Mouse (Mus musculus): ENCODE results near the gene Cdk15. TPM values are rescaled to one million over a fixed set of nuclear protein-coding genes. Genes with fewer than 3 reads are reported as not detected.

The Cdk15 gene
- polyA plus RNA-seq (2015; fragmentation: Nextera tagmentation; extraction: Ambion mirVana) = 0.57 and 1.1 TPM in 2 replicates

DNA sequence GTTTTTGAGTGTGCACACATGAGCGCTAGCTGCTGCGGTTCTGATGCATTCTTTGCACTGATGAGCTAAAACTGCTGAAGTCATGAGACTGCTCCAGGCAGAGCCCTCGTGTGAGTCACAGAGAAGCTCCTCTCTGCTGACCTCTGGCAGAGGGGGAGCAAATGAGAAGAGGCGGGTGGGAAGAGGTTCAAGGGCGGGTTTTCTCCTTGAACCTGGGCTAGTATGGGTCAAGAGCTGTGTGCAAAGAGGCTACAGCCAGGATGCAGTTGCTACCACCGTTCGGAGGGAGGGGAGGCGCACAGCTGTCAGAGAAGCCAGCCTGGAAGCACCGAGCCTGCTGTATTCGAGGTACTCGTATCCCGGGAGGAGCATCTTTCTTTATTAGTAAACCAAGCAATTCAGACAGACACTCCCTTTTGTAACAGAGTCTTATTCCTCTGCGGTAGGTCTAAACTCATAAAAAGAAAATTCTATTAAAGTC is at the start of gene Cdk15:
Gene Cdk15 (plus strand): TSS at position 156 of the 481 bp plus-strand sequence.
- Histone ChIP-seq H3K27ac (no peak within 1 kb of the TSS), H3K36me3 (no peaks in the 10 kb centered on the region), H3K4me2 (replicated peaks) (peak within 1 kb of the TSS; percentile 13), H3K4me1 (replicated peaks) (peaks cover 21% of the 10 kb centered on the region), H3K27me3 (peaks cover 9% of the 10 kb centered on the region), H3K9ac (replicated peaks) (no peak within 1 kb of the TSS; the same call in 1 of the 2 replicates), H3K4me3 (replicated peaks) (no peak within 1 kb of the TSS), H3K9me3 (no peaks in the 10 kb centered on the region)
- WGBS = 15% methylated on average over 13 of the region's 13 CpGs
- peak; percentile 64; the same call in 1 of the 2 replicates for ATAC-seq

DNA sequence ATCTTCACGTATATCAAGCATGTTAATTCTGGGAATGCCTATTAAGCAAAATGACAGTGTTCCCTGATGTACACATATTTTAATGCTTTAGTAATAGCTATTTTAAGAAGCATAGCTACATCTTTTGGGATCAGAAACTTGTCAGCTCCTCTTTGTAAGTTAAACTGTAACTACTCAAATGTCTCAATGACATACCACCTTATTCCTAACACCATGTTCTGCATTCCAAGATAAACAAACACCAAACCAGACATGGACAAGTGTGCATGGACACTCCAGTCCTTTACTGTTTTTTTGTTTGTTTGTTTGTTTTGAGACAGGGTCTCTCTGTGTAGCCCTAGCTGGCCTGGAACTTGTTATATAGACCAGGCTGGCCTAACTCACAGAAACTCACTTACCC is 48.4 kb upstream of the Cdk15 start:
- Histone ChIP-seq H3K4me2 (replicated peaks) (no peak overlapping the region), H3K9me3 (no peaks in the 10 kb centered on the region), H3K4me1 (replicated peaks) (no peaks in the 10 kb centered on the region), H3K4me3 (replicated peaks) (no peak overlapping the region), H3K9ac (replicated peaks) (no peak overlapping the region), H3K27me3 (no peaks in the 10 kb centered on the region), H3K27ac (no peak overlapping the region), H3K36me3 (peaks cover 28% of the 10 kb centered on the region)
- WGBS = 97% methylated on average over 1 of the region's 1 CpGs
- ATAC-seq = no peak

DNA sequence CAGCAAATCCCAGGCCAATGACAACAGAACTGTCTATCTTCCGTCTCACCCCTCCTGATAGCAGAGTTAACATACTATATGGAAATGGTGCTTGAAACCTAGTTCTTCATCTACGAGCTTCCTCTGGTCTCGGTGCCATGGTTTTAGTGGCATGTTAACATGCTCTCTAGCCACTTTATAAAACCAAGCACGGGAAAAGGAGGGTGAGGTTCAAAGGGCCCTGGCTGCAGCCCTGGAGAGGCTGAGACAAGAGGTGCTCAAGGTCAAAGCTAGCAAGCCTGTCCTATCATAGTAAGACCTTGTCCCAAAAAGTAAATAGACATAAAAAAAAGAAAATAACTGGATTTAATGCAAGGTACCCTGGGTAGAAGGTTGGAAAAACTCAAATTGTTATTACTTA is 45.1 kb upstream of the Cdk15 start:
- 86% methylated on average over 4 of the region's 4 CpGs for WGBS
- Histone ChIP-seq H3K4me1 (replicated peaks) (no peaks in the 10 kb centered on the region), H3K4me2 (replicated peaks) (no peak overlapping the region), H3K27ac (no peak overlapping the region), H3K27me3 (no peaks in the 10 kb centered on the region), H3K9ac (replicated peaks) (no peak overlapping the region), H3K9me3 (no peaks in the 10 kb centered on the region), H3K4me3 (replicated peaks) (no peak overlapping the region), H3K36me3 (peaks cover 42% of the 10 kb centered on the region)
- no peak for ATAC-seq

DNA sequence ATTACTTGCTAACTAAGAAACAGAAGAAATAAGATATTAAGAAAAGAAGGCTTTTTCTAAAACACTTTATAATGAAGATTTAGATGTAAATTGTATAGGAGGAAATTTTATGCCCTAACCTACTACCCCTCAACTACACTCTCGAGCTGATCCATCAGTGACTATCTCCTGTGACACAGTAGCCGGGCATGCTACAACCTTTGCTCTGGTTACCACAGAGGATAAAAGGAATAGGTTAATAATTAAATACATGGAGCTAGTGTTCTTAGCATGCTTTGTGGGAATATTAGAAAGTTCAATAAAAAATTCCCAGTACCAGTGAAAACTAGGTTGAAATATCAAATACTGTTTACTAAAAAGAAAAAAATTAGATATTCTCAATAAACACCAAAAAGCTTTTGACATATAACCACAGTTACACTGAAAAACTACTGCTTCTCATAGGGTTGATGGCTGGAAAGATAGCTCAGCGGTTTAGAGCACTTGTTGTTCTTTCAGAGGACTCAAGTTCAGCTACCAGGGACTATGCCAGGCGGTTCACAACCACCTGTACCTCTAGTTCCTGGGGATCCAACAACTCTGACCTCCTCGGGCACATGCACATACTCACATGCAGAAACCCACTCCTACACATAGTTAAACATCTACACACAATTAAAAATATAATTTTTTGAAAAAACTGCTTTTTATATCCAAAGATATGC is 44.5 kb upstream of the Cdk15 start:
- WGBS = 90% methylated on average over 5 of the region's 5 CpGs
- Histone ChIP-seq H3K27me3 (no peaks in the 10 kb centered on the region), H3K4me3 (replicated peaks) (no peak overlapping the region), H3K9me3 (no peaks in the 10 kb centered on the region), H3K4me2 (replicated peaks) (no peak overlapping the region), H3K9ac (replicated peaks) (no peak overlapping the region), H3K27ac (no peak overlapping the region), H3K36me3 (peaks cover 41% of the 10 kb centered on the region), H3K4me1 (replicated peaks) (no peaks in the 10 kb centered on the region)
- no peak for ATAC-seq

DNA sequence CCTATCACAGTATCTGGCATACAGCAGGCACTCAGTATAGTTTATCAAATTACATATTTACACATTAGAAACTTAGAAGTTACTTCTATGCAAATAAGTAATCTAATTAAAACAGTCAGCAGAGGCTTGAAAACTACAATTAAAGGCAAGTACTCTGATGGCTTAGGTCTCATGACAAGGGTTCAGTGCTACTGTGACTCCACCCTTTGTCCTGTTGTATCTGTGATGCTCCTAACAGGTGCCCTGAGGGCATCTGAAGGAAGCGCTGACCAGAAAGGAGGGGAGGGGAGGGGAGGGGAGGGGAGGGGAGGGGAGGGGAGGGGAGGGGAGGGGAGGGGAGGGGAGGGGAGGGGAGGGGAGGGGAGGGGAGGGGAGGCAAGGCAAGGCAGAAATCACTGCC is 43.8 kb upstream of the Cdk15 start:
- peaks cover 44% of the 10 kb centered on the region for H3K36me3 ChIP-seq
- no peaks in the 10 kb centered on the region for H3K27me3 ChIP-seq
- no peak overlapping the region for H3K27ac ChIP-seq
- no peak overlapping the region for H3K4me2 ChIP-seq (replicated peaks)
- ATAC-seq = no peak
- H3K9ac ChIP-seq (replicated peaks) = no peak overlapping the region
- no peaks in the 10 kb centered on the region for H3K9me3 ChIP-seq
- H3K4me1 ChIP-seq (replicated peaks) = no peaks in the 10 kb centered on the region
- 60% methylated on average over 1 of the region's 1 CpGs for WGBS
- no peak overlapping the region for H3K4me3 ChIP-seq (replicated peaks)

DNA sequence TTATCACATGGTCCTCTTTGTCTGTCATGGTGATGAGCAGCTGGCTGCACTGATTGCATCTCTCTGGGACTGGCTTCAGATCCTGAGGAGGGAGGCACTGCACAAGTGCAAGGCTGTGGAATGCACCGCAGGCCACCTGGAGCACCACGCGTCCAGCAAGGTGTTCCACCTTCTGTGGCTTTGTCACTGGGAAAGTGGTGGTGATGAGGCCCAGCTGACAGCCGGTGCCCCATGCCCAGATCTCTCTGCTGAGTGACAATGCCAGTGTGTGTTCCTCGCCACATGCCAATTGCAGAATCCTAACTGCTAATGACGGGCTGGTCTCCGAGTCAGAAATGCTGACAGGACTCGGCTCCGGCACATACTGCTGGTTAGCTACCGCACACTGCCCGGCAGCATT is 41.3 kb upstream of the Cdk15 start:
- Histone ChIP-seq H3K4me1 (replicated peaks) (no peaks in the 10 kb centered on the region), H3K36me3 (peaks cover 35% of the 10 kb centered on the region), H3K9me3 (no peaks in the 10 kb centered on the region), H3K27me3 (no peaks in the 10 kb centered on the region), H3K27ac (no peak overlapping the region), H3K4me2 (replicated peaks) (no peak overlapping the region), H3K4me3 (replicated peaks) (no peak overlapping the region), H3K9ac (replicated peaks) (no peak overlapping the region)
- no peak for ATAC-seq
- WGBS = 93% methylated on average over 11 of the region's 11 CpGs

DNA sequence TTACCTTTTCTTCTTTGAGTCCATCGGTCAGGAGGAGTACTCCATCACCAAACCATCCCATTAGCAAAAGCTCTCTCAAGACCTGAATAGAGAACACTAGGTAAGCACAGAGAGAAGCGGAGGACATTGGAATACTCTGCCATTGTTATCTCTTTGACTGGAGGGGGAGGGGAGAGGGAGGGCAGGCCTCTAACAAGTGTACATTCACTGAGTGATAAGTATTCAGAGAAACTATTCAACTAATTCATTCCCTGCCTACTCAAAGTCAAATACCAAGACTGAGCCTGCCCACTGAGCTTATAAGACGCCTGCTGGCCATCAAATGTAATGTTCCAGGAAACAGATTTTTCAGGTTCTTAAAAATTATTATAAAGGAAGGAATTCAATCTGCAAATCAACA is 36.3 kb upstream of the Cdk15 start:
- Histone ChIP-seq H3K4me3 (replicated peaks) (no peak overlapping the region), H3K9ac (replicated peaks) (no peak overlapping the region), H3K4me1 (replicated peaks) (no peaks in the 10 kb centered on the region), H3K36me3 (peaks cover 20% of the 10 kb centered on the region), H3K9me3 (no peaks in the 10 kb centered on the region), H3K27me3 (no peaks in the 10 kb centered on the region), H3K4me2 (replicated peaks) (no peak overlapping the region), H3K27ac (no peak overlapping the region)
- ATAC-seq = no peak
- 63% methylated on average over 3 of the region's 3 CpGs for WGBS

DNA sequence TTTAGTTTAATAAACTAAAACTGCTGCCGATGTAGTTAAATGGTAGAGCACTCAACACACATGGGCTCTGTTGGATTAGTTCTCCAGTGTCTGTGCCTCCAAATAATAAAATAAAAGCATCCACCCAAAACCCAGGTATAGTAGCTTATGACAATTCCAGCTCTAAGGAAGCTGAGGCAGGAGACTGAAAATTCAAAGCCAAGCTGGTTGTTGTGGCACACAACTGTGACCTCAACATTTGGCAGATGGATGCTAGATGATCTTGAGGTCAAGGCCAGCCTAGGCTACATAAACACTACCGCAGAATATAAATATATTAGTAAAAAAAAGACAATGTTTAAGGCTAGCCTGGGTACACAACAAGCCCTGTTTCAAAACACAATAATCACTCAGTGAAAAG is 35.1 kb upstream of the Cdk15 start:
- no peak overlapping the region for H3K27ac ChIP-seq
- H3K27me3 ChIP-seq = no peaks in the 10 kb centered on the region
- no peaks in the 10 kb centered on the region for H3K4me1 ChIP-seq (replicated peaks)
- no peaks in the 10 kb centered on the region for H3K9me3 ChIP-seq
- no peak for ATAC-seq
- 97% methylated on average over 2 of the region's 2 CpGs for WGBS
- H3K4me2 ChIP-seq (replicated peaks) = no peak overlapping the region
- peaks cover 10% of the 10 kb centered on the region for H3K36me3 ChIP-seq
- H3K4me3 ChIP-seq (replicated peaks) = no peak overlapping the region
- H3K9ac ChIP-seq (replicated peaks) = no peak overlapping the region

DNA sequence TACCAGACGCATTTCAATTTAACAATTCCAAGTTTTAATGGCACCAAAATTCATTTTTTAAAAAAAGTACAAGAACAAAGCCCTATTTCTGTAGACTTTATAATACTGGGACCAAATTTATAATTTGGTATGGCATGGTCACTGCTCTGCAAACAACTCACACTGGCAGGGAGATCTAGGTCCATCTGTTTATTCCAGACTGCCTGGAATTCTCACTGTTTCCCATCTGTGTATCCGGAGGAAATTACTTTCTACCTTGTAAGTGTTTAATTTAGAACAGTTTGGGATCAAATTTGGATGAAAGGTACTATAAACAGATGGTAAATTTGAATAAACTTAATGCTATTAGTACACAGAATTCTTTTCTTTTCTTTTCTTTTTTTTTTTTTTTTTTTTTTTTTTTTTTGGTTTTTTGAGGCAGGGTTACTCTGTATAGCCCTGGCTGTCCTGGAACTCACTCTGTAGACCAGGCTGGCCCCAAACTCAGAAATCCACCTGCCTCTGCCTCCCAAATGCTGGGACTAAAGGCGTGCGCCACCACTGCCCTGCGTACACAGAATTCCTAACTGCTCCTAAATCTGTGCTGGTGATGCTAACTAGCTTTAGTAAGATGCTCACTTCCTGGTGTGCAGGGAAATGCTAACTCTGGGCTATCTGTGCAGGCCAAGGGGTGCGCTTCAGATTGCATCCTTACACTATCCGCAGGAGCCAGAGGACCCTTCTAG is 34.4 kb upstream of the Cdk15 start:
- H3K4me1 ChIP-seq (replicated peaks) = no peaks in the 10 kb centered on the region
- H3K27me3 ChIP-seq = no peaks in the 10 kb centered on the region
- no peak overlapping the region for H3K27ac ChIP-seq
- WGBS = 94% methylated on average over 7 of the region's 7 CpGs
- no peaks in the 10 kb centered on the region for H3K9me3 ChIP-seq
- no peak overlapping the region for H3K9ac ChIP-seq (replicated peaks)
- H3K4me2 ChIP-seq (replicated peaks) = no peak overlapping the region
- ATAC-seq = no peak
- H3K4me3 ChIP-seq (replicated peaks) = no peak overlapping the region
- peaks cover 7% of the 10 kb centered on the region for H3K36me3 ChIP-seq

DNA sequence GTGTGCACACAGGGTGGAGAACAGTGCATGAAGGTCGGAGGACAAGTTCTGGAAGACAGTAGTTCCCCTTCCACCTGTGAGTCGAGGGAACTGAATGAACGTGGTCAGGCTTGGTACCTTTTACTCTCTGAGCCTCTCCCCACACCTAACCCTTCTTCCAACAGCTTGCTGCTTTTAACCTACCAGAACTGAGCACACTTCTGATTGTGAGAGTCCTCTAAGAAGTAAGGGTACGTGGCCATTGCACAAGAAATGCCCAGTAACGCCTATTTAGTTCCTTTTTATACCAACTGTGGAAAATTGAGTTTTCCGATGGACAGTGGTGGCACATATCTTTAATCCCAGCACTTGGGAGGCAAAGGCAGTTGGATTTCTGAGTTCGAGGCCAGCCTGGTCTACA is 28.2 kb upstream of the Cdk15 start:
- H3K36me3 ChIP-seq = peaks cover 8% of the 10 kb centered on the region; the same call in 1 of the 2 replicates
- no peak for ATAC-seq
- H3K4me3 ChIP-seq (replicated peaks) = no peak overlapping the region
- no peak overlapping the region for H3K27ac ChIP-seq
- H3K4me1 ChIP-seq (replicated peaks) = no peaks in the 10 kb centered on the region
- WGBS = 85% methylated on average over 7 of the region's 7 CpGs
- no peaks in the 10 kb centered on the region for H3K27me3 ChIP-seq
- H3K9me3 ChIP-seq = no peaks in the 10 kb centered on the region
- H3K4me2 ChIP-seq (replicated peaks) = no peak overlapping the region
- no peak overlapping the region for H3K9ac ChIP-seq (replicated peaks)

DNA sequence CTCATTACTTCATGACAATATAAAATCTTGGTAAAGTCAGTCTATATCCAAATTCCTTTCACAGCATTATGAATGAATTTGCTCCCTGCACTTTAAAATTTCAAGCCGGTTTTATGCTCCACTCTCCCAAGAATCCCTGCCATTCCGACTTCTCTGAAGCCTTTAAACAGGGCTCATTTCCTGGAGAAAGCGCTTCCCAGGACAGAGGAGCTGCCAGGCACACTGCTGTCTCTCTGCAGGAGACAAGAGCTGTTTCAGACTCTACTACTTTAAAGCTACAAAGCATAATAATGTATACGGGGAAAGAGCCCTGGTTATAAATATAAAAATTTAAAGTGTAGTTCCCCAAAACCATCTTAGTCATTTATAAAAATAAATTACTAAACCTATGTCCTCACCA is 27.5 kb upstream of the Cdk15 start:
- no peak overlapping the region for H3K9ac ChIP-seq (replicated peaks)
- WGBS = 41% methylated on average over 4 of the region's 4 CpGs
- H3K27me3 ChIP-seq = no peaks in the 10 kb centered on the region
- H3K4me3 ChIP-seq (replicated peaks) = no peak overlapping the region
- no peaks in the 10 kb centered on the region for H3K9me3 ChIP-seq
- ATAC-seq = no peak
- H3K27ac ChIP-seq = no peak overlapping the region
- no peaks in the 10 kb centered on the region for H3K4me1 ChIP-seq (replicated peaks)
- no peak overlapping the region for H3K4me2 ChIP-seq (replicated peaks)
- peaks cover 8% of the 10 kb centered on the region; the same call in 1 of the 2 replicates for H3K36me3 ChIP-seq

DNA sequence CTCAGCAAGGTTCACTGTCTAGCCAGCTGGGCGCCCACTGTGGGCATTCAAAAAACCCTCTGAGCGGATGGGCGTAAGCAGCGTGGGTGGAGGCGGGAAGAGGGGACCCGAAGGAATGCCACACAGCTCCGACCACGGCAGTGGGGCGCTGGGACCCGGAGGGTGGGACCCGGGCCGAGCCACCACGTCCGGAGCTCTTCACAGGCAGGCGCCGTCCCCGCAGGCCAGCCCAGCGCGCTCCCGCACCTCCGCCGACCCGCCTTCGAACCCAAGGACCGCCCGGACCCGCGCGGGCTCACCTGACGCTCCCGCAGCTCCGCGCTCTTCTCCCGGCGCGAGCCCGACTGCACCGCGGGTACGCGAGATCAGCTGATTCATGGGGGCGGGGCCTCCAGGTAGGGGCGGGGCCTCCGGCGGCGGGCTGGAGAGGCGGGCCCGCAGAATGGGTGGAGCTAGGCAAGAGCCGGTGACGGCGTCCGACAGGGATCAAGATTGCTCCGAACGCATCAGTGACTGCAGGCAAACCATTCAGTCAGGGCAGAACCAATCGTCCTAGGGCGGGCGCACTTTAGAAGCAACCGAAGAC is 19.8 kb upstream of the Cdk15 start, which contains the start of gene Als2:
Gene Als2 (minus strand): TSS at position 376 of the 586 bp plus-strand sequence.
- under 1% methylated on average over 58 of the region's 58 CpGs for WGBS
- Histone ChIP-seq H3K4me1 (replicated peaks) (peaks cover 14% of the 10 kb centered on the region), H3K4me3 (replicated peaks) (peak within 1 kb of the TSS; percentile 58), H3K9ac (replicated peaks) (peak within 1 kb of the TSS; percentile 70), H3K27me3 (no peaks in the 10 kb centered on the region), H3K36me3 (no peaks in the 10 kb centered on the region), H3K27ac (peak within 1 kb of the TSS; percentile 67), H3K4me2 (replicated peaks) (peak within 1 kb of the TSS; percentile 63), H3K9me3 (0 out of 2 replicates have a peak, but pooled peaks cover 3% of the 10 kb centered on the region)
- ATAC-seq = peak; percentile 99
